ENCODE assay signal across 20 mouse cellular contexts in the genomic region with DNA sequence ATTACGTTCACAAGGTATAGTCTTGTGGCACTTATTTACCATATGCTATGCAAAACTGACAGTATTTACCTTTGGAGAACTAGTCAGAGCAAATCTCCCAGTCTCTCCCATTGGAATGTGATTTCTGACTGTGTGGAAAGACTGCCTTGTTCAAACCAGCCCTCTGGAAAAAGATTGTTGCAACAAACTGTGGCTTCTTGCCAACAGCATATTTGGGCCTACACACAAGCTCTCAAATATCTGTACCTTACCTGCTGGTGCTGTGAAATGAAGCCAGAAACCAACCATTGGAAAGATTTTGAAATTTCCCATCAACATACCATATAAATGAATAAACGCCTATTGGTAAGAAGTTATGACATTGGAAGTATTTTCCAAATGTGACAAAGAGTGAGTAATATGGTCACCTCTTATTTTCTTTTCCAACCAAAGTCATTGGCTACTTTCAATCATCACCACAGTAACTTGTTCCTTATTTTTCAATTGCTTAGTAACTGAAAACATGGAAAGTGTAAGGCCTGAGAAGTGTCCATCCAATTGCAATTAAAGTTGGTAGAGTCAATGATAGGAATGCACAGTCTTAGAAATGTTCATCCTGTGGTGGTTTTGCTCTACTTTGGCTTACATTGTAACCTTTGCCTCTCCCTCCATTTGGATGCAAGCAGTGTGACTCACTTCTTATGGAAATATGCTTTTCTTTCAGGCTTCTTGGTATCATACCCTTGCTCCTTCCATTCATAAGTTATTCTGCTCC.
A peak's percentile ranks its signal among the peaks of the same experiment; 100 is the strongest.
DNase-seq lines count a peak whose midpoint lies in the region; ATAC-seq and TF ChIP-seq lines count a peak whose summit lies in the region.
"Had no signal": no experiment of that assay in that cellular context is flagged by ENCODE, and none has a peak within 500 bp of the region (broad histone marks: within the 10 kb centered on the region; RNA-seq: fewer than 3 reads in every experiment).

No protein-coding gene starts in this region.

- H3K9ac ChIP-seq in liver, postnatal 0 days (replicated peaks) = no peak overlapping the region
- no peak overlapping the region for H3K9ac ChIP-seq in liver, embryonic 12.5 days
- H3K9ac ChIP-seq in forebrain, embryonic 14.5 days (ENCODE audit: low read length) = no peak overlapping the region
- H3K9ac ChIP-seq: heart, embryonic 13.5 days; hindbrain, embryonic 15.5 days; intestine, embryonic 15.5 days; lung, embryonic 15.5 days; midbrain, embryonic 15.5 days; stomach, embryonic 15.5 days had no signal

- no peaks in the 10 kb centered on the region for H3K9me3 ChIP-seq in liver, postnatal 0 days (ENCODE audit: low read length)
- H3K9me3 ChIP-seq in liver, embryonic 12.5 days (replicated peaks) = no peaks in the 10 kb centered on the region
- no peaks in the 10 kb centered on the region for H3K9me3 ChIP-seq in forebrain, embryonic 14.5 days (replicated peaks; ENCODE audit: control insufficient read depth, low read length)
- H3K9me3 ChIP-seq: heart, embryonic 13.5 days; hindbrain, embryonic 15.5 days; intestine, embryonic 15.5 days; lung, embryonic 15.5 days; midbrain, embryonic 15.5 days; stomach, embryonic 15.5 days had no signal

- no peak overlapping the region for H3K27ac ChIP-seq in liver, postnatal 0 days (ENCODE audit: low read depth)
- H3K27ac ChIP-seq in liver, embryonic 12.5 days = no peak overlapping the region
- no peak overlapping the region for H3K27ac ChIP-seq in forebrain, embryonic 14.5 days (ENCODE audit: low read depth, low read length)
- H3K27ac ChIP-seq: heart, embryonic 13.5 days; hindbrain, embryonic 15.5 days; intestine, embryonic 15.5 days; kidney, postnatal 0 days; lung, embryonic 15.5 days; midbrain, embryonic 15.5 days; stomach, embryonic 15.5 days had no signal

- H3K27me3 ChIP-seq in liver, postnatal 0 days (ENCODE audit: insufficient read depth, low read length) = no peaks in the 10 kb centered on the region
- no peaks in the 10 kb centered on the region for H3K27me3 ChIP-seq in liver, embryonic 12.5 days (replicated peaks)
- no peaks in the 10 kb centered on the region for H3K27me3 ChIP-seq in forebrain, embryonic 14.5 days (replicated peaks; ENCODE audit: control insufficient read depth, insufficient read depth, low read length)
- H3K27me3 ChIP-seq: heart, embryonic 13.5 days; hindbrain, embryonic 15.5 days; intestine, embryonic 15.5 days; lung, embryonic 15.5 days; midbrain, embryonic 15.5 days; stomach, embryonic 15.5 days had no signal

- intact Hi-C loops in heart, postnatal 10 days (cut with DNase I) = no loop called here

- TF ChIP-seq CTCF in liver, postnatal 0 days (IDR thresholded peaks at IDR 0.05; ENCODE audit: low read depth) = no peak

- peak; percentile 8 to 11 for DNase-seq in cerebellum, postnatal 10 days
- no peak for DNase-seq in cerebellum, postnatal 36 days
- DNase-seq in liver, postnatal 0 days = peak; percentile 34
- DNase-seq in fat pad, adult 2 months (ENCODE audit: extremely low read depth, low read depth, low spot score) = peak; percentile 100
- peak; percentile 18 for DNase-seq in lung, postnatal 25 days (ENCODE audit: low spot score)
- no peak for DNase-seq in forebrain, embryonic 14.5 days (ENCODE audit: low spot score)
- no peak for DNase-seq in heart, postnatal 10 days
- DNase-seq: heart, postnatal 36 days; right cerebral cortex, postnatal 25 days; thymus, adult 18-20 months; thymus, postnatal 4 days had no signal

- ATAC-seq in liver, postnatal 0 days = peak; percentile 61
- no peak for ATAC-seq in liver, embryonic 12.5 days
- no peak for ATAC-seq in forebrain, embryonic 14.5 days
- ATAC-seq: activated CD4-positive, CD25-positive, alpha-beta regulatory T cell, adult 4 months; intestine, embryonic 15.5 days; midbrain, embryonic 15.5 days had no signal

- no peaks in the 10 kb centered on the region for H3K4me1 ChIP-seq in liver, postnatal 0 days (ENCODE audit: insufficient read depth)
- H3K4me1 ChIP-seq in liver, embryonic 12.5 days = no peaks in the 10 kb centered on the region
- no peaks in the 10 kb centered on the region for H3K4me1 ChIP-seq in forebrain, embryonic 14.5 days (ENCODE audit: control insufficient read depth, insufficient read depth, low read length)
- H3K4me1 ChIP-seq: heart, embryonic 13.5 days; hindbrain, embryonic 15.5 days; intestine, embryonic 15.5 days; lung, embryonic 15.5 days; midbrain, embryonic 15.5 days; stomach, embryonic 15.5 days had no signal

- H3K36me3 ChIP-seq in liver, postnatal 0 days (replicated peaks; ENCODE audit: insufficient read depth, low read length) = no peaks in the 10 kb centered on the region
- no peaks in the 10 kb centered on the region for H3K36me3 ChIP-seq in liver, embryonic 12.5 days
- no peaks in the 10 kb centered on the region for H3K36me3 ChIP-seq in forebrain, embryonic 14.5 days (ENCODE audit: control insufficient read depth, insufficient read depth, low read length)
- H3K36me3 ChIP-seq: heart, embryonic 13.5 days; hindbrain, embryonic 15.5 days; intestine, embryonic 15.5 days; lung, embryonic 15.5 days; midbrain, embryonic 15.5 days; stomach, embryonic 15.5 days had no signal

- 65% methylated on average over 2 of the region's 2 CpGs for WGBS in liver, postnatal 0 days (ENCODE audit: insufficient replicate concordance)
- WGBS in liver, embryonic 12.5 days (ENCODE audit: insufficient replicate concordance) = 57% methylated on average over 2 of the region's 2 CpGs
- 95% methylated on average over 2 of the region's 2 CpGs for WGBS in forebrain, embryonic 14.5 days

- no peak overlapping the region for H3K4me2 ChIP-seq in liver, postnatal 0 days (ENCODE audit: low read depth, low read length)
- no peak overlapping the region for H3K4me2 ChIP-seq in liver, embryonic 12.5 days
- no peak overlapping the region for H3K4me2 ChIP-seq in forebrain, embryonic 14.5 days (ENCODE audit: low read length)
- H3K4me2 ChIP-seq: heart, embryonic 13.5 days; hindbrain, embryonic 15.5 days; intestine, embryonic 15.5 days; lung, embryonic 15.5 days; midbrain, embryonic 15.5 days; stomach, embryonic 15.5 days had no signal

- no peak overlapping the region for H3K4me3 ChIP-seq in liver, postnatal 0 days (ENCODE audit: low read depth, low read length)
- no peak overlapping the region for H3K4me3 ChIP-seq in liver, embryonic 12.5 days
- H3K4me3 ChIP-seq in forebrain, embryonic 14.5 days (ENCODE audit: low read depth, low read length) = no peak overlapping the region
- H3K4me3 ChIP-seq: heart, embryonic 13.5 days; hindbrain, embryonic 15.5 days; intestine, embryonic 15.5 days; lung, embryonic 15.5 days; midbrain, embryonic 15.5 days; stomach, embryonic 15.5 days had no signal

- TF ChIP-seq EP300 in liver, postnatal 0 days (IDR thresholded peaks at IDR 0.05; ENCODE audit: low read depth) = no peak

Comparison
In these comparisons a context has a peak if more than half of its experiments do, and no peak if none do; other contexts are left out.
1. DNase-seq: peak in cerebellum, postnatal 10 days (2 of 2), liver, postnatal 0 days (single experiment), fat pad, adult 2 months (single experiment) and lung, postnatal 25 days (single experiment); none in cerebellum, postnatal 36 days (0 of 2), forebrain, embryonic 14.5 days (single experiment) and heart, postnatal 10 days (0 of 2).